Mouse (Mus musculus) small intestine, adult 10 weeks (tissue): Measurements from ENCODE around the gene Mex3b. TPM values are rescaled to one million over a fixed set of nuclear protein-coding genes. Genes with fewer than 3 reads are reported as not detected.

Experiments
- polyA plus RNA-seq: library from polyadenylated mRNA; stranded (reverse); fragments of 350-450 nt; fragmentation: Illumina TruSeq; extraction: RNeasy Lipid Tissue Mini Kit (QIAGEN cat#74804); gene quantifications from one replicate; pipeline ENCODE4 v1.2.3, GENCODE M21; 2014; ENCODE audit warnings: low replicate concordance

The Mex3b gene
- 1.4 TPM for polyA plus RNA-seq

DNA sequence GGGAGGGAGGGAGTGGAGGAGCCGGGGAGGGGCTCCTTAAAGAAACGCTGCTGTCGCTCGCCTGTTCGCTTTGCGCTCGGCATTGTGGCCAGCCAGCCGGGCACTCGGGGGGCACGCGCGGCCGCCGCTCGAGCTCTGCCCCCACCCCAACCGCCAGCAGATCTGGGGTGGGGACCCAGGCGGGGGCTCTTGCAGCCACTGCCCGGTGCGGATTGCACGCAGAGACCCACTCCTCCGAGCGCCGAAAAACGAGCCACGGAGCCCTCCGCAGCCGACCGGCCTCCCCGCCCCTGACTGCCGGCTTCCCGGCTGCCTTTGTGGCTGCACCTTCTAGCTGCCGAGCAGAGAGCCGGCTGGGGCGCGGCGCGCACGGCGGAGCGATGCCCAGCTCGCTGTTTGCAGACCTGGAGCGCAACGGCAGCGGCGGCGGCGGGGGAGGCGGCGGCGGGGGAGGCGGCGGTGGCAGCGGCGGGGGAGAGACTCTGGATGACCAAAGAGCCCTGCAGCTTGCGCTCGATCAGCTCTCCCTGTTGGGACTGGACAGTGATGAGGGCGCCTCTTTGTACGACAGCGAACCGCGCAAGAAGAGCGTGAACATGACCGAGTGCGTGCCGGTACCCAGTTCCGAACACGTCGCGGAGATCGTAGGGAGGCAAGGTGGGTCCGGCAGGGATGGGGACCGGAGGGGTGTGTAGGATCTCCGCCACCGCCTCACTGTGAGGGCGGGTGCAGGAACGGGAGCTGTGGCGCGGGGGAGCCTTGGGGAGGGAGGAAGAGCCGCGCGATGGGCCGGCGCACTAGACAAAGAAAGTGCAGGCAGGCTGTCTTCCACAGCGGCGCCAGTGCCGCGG is at the start of gene Mex3b:
Gene Mex3b, plus strand, starts transcription at position 63 of the 851 bp plus-strand sequence.

Other genes with a start within 250 kb of the Mex3b start
- gene Saxo2, start 218.8 kb upstream of the Mex3b start, polyA plus RNA-seq, result 2.3 TPM
- gene Efl1, start 218.7 kb upstream of the Mex3b start, polyA plus RNA-seq, result 21.5 TPM